ENCODE assay signal across 18 mouse cellular contexts in genomic region chr8:13373151-13373662, GRCm38 (mm10). TPM values are rescaled to one million over a fixed set of nuclear protein-coding genes. Genes with fewer than 3 reads are reported as not detected.
DNase-seq lines count a peak whose midpoint lies in the region; ATAC-seq lines count a peak whose summit lies in the region.
"Had no signal": no experiment of that assay in that cellular context is flagged by ENCODE, and none has a peak within 500 bp of the region (broad histone marks: within the 10 kb centered on the region; RNA-seq: fewer than 3 reads in every experiment).

No protein-coding gene starts in this region.

- 0 out of 2 replicates have a peak, but pooled peaks have one; percentile 34 for ATAC-seq in frontal cortex, adult (ENCODE audit: low TSS enrichment)
- no peak for ATAC-seq in intestine, embryonic 16.5 days
- ATAC-seq: inflammation-experienced regulatory T-cells, adult 6 months; midbrain, embryonic 15.5 days had no signal

- no peak overlapping the region for H3K4me2 ChIP-seq in intestine, embryonic 16.5 days (ENCODE audit: low read depth, low read length)
- H3K4me2 ChIP-seq: limb, embryonic 15.5 days; midbrain, embryonic 15.5 days; neural tube, embryonic 12.5 days had no signal

- no peak for DNase-seq in frontal cortex, postnatal 36 days (ENCODE audit: low spot score in 2 of 2)
- DNase-seq in A20 (ENCODE audit: low read depth, low spot score): peak; percentile 56
- peak; percentile 85 to 89 for DNase-seq in adrenal gland, adult (ENCODE audit: inconsistent age in 2 of 2, low spot score in 1 of 2)
- DNase-seq in fibroblast of lung, adult 2 months (ENCODE audit: low read depth): peak; percentile 22
- DNase-seq in cerebellum, postnatal 14 days: no peak
- no peak for DNase-seq in right cerebral cortex, postnatal 4 days
- DNase-seq: heart, postnatal 14 days; kidney, postnatal 4 days; lung, postnatal 36 days had no signal

- H3K27ac ChIP-seq in intestine, embryonic 16.5 days (ENCODE audit: low read length): no peak overlapping the region
- H3K27ac ChIP-seq: left cerebral cortex, adult 2 months; limb, embryonic 15.5 days; midbrain, embryonic 15.5 days; neural tube, embryonic 12.5 days had no signal

- no peak overlapping the region for H3K4me3 ChIP-seq in intestine, embryonic 16.5 days (ENCODE audit: low read length)
- H3K4me3 ChIP-seq: left cerebral cortex, adult 2 months; limb, embryonic 15.5 days; midbrain, embryonic 15.5 days; neural tube, embryonic 12.5 days had no signal

- no peaks in the 10 kb centered on the region for H3K4me1 ChIP-seq in intestine, embryonic 16.5 days (ENCODE audit: control insufficient read depth, insufficient read depth, low read length)
- H3K4me1 ChIP-seq: limb, embryonic 15.5 days; midbrain, embryonic 15.5 days; neural tube, embryonic 12.5 days had no signal

- H3K36me3 ChIP-seq in intestine, embryonic 16.5 days (ENCODE audit: control insufficient read depth, insufficient read depth, low read length): peaks cover 31% of the 10 kb centered on the region

- no peak overlapping the region for H3K9ac ChIP-seq in intestine, embryonic 16.5 days (ENCODE audit: low read depth, low read length)
- H3K9ac ChIP-seq: limb, embryonic 15.5 days; midbrain, embryonic 15.5 days; neural tube, embryonic 12.5 days had no signal

- 86% methylated on average over 8 of the region's 8 CpGs for WGBS in intestine, embryonic 16.5 days

- H3K9me3 ChIP-seq in intestine, embryonic 16.5 days (ENCODE audit: control insufficient read depth, low read length): no peaks in the 10 kb centered on the region
- H3K9me3 ChIP-seq: limb, embryonic 15.5 days; midbrain, embryonic 15.5 days; neural tube, embryonic 12.5 days had no signal

- H3K27me3 ChIP-seq in intestine, embryonic 16.5 days (replicated peaks; ENCODE audit: control insufficient read depth, insufficient read depth, low read length): no peaks in the 10 kb centered on the region
- H3K27me3 ChIP-seq: limb, embryonic 15.5 days; midbrain, embryonic 15.5 days; neural tube, embryonic 12.5 days had no signal

RNA-seq across cellular contexts. Expression of gene Atp4b, which starts 23.4 kb away (rescaled TPM):
- not detected in 2 replicates for polyA plus RNA-seq in intestine, embryonic 16.5 days (2015; fragmentation: Nextera tagmentation; extraction: Ambion mirVana)
- polyA plus RNA-seq: inflammation-experienced regulatory T-cells, adult 6 months; limb, embryonic 15.5 days; midbrain, embryonic 15.5 days; neural tube, embryonic 12.5 days had no signal

RNA-seq across cellular contexts. Expression of gene Grk1, which starts 31.7 kb away (rescaled TPM):
- not detected in 2 replicates for polyA plus RNA-seq in intestine, embryonic 16.5 days (2015; fragmentation: Nextera tagmentation; extraction: Ambion mirVana)
- polyA plus RNA-seq: gonadal fat pad, adult 2 months; inflammation-experienced regulatory T-cells, adult 6 months; limb, embryonic 15.5 days; spleen, adult 2 months had no signal

RNA-seq across cellular contexts. Expression of gene Tfdp1, which starts 34.7 kb away (rescaled TPM):
- 116 and 123 TPM in 2 replicates for polyA plus RNA-seq in intestine, embryonic 16.5 days (2015; fragmentation: Nextera tagmentation; extraction: Ambion mirVana)

Comparison
In these comparisons a context has a peak if more than half of its experiments do, and no peak if none do; other contexts are left out.
1. DNase-seq: peak in A20 (single experiment), adrenal gland, adult (2 of 2) and fibroblast of lung, adult 2 months (single experiment); none in frontal cortex, postnatal 36 days (0 of 2), cerebellum, postnatal 14 days (0 of 2) and right cerebral cortex, postnatal 4 days (single experiment).